Mouse (Mus musculus) midbrain, embryonic 14.5 days (tissue): ENCODE results near the gene Aarsd1. TPM values are rescaled to one million over a fixed set of nuclear protein-coding genes. Genes with fewer than 3 reads are reported as not detected.
"Not testable (repeated sequence)": the region's sequence is repeated elsewhere in the genome, so short reads cannot be mapped to it uniquely, and the experiment has no call there.

Experiments used
- ATAC-seq: fragments of 200-750 bp; cut with Nextera tagmentation; 2 replicates; pipeline ENCODE4 v1.8.0; 2017; ENCODE audit warnings: moderate number of reproducible peaks, moderate library complexity; ENCODE audit not compliant: low FRiP score, low TSS enrichment
- DNase-seq: peaks from one replicate; pipeline ENCODE4 v3.0.0-alpha.2; 2015
- H3K27ac ChIP-seq: fragments of 300-500 bp; sonication (generic); replicated peaks from 2 replicates; pipeline ENCODE4 v1.5.1; 2014; ENCODE audit warnings: mild to moderate bottlenecking, low read depth, low read length, moderate library complexity
- H3K27me3 ChIP-seq: fragments of 300-500 bp; sonication (generic); 2 replicates; pipeline ENCODE4 v1.6.1; 2014; ENCODE audit warnings: low read length, control low read depth, mixed read lengths; ENCODE audit not compliant: control insufficient read depth, insufficient read depth
- H3K36me3 ChIP-seq: fragments of 300-500 bp; sonication (generic); 2 replicates; pipeline ENCODE4 v1.6.1; 2014; ENCODE audit warnings: low read length, control low read depth; ENCODE audit not compliant: control insufficient read depth, insufficient read depth
- H3K4me1 ChIP-seq: fragments of 300-500 bp; sonication (generic); 2 replicates; pipeline ENCODE4 v1.6.1; 2014; ENCODE audit warnings: mild to moderate bottlenecking, antibody characterized with exemption, low read length, control low read depth; ENCODE audit not compliant: control insufficient read depth, insufficient read depth
- H3K4me2 ChIP-seq: fragments of 300-500 bp; sonication (generic); 2 replicates; pipeline ENCODE4 v1.6.1; 2014; ENCODE audit warnings: mild to moderate bottlenecking, low read length, moderate library complexity
- H3K4me3 ChIP-seq: fragments of 300-500 bp; sonication (generic); replicated peaks from 2 replicates; pipeline ENCODE4 v1.5.1; 2014; ENCODE audit warnings: low read depth, low read length
- H3K9ac ChIP-seq: fragments of 300-500 bp; sonication (generic); replicated peaks from 2 replicates; pipeline ENCODE4 v1.6.1; 2014; ENCODE audit warnings: mild to moderate bottlenecking, low read length, moderate library complexity
- H3K9me3 ChIP-seq: fragments of 300-500 bp; sonication (generic); 2 replicates; pipeline ENCODE4 v1.6.1; 2016; ENCODE audit warnings: low read length, control low read depth, mixed read lengths; ENCODE audit not compliant: control insufficient read depth
- WGBS: fragments of 180-500 bp; shearing (Covaris S2); extraction: QIAGEN DNeasy Blood & Tissue Kit; methylation state at CpG from one replicate; pipeline ENCODE4 v1.1.7; 2014; 5-methylcytosine and 5-hydroxymethylcytosine counted together
- polyA plus RNA-seq: library from polyadenylated mRNA; unstranded; fragments of >200 nt; fragmentation: Nextera tagmentation; extraction: Ambion mirVana; gene quantifications from 2 replicates; pipeline ENCODE4 v1.2.1, GENCODE M21; 2014

Aarsd1 gene
- 90.7 and 101 TPM in 2 replicates for polyA plus RNA-seq

GRCm38 (mm10) chr11:101417101-101417855 lies at the start of gene Aarsd1:
Gene Aarsd1, minus strand, starts transcription at chr11:101417615.
- Histone ChIP-seq H3K27ac (peak within 1 kb of the TSS; percentile 86), H3K4me2 (peak within 1 kb of the TSS; percentile 67), H3K9me3 (no peaks in the 10 kb centered on the region), H3K36me3 (peaks cover 14% of the 10 kb centered on the region), H3K4me3 (peak within 1 kb of the TSS; percentile 75), H3K27me3 (no peaks in the 10 kb centered on the region), H3K4me1 (0 out of 2 replicates have a peak, but pooled peaks cover 6% of the 10 kb centered on the region), H3K9ac (peak within 1 kb of the TSS; percentile 81)
- under 1% methylated on average over 45 of the region's 45 CpGs for WGBS
- ATAC-seq = peak; percentile 76; the same call in 1 of the 2 replicates
- DNase-seq = peak; percentile 94

GRCm38 (mm10) chr11:101466552-101466950 lies 49.1 kb upstream of the Aarsd1 start:
- Histone ChIP-seq H3K4me2 (peak overlapping the region; percentile 76), H3K36me3 (peaks cover 24% of the 10 kb centered on the region), H3K4me3 (peak overlapping the region; percentile 98), H3K4me1 (peaks cover 45% of the 10 kb centered on the region)
- not testable (repeated sequence) for H3K27me3 ChIP-seq, DNase-seq, H3K9me3 ChIP-seq, H3K9ac ChIP-seq, ATAC-seq, H3K27ac ChIP-seq
- WGBS = 57% methylated on average over 5 of the region's 5 CpGs

- Histone ChIP-seq H3K4me3 (peak within 1 kb of the TSS; percentile 98), H3K4me1 (peaks cover 45% of the 10 kb centered on the region), H3K27me3 (no peaks in the 10 kb centered on the region), H3K9ac (peak within 1 kb of the TSS; percentile 90), H3K4me2 (peak within 1 kb of the TSS; percentile 77), H3K36me3 (peaks cover 27% of the 10 kb centered on the region), H3K27ac (peak within 1 kb of the TSS; percentile 91), H3K9me3 (no peaks in the 10 kb centered on the region)
- 1% methylated on average over 60 of the region's 60 CpGs for WGBS
- DNase-seq (peak; percentile 90), ATAC-seq (peak; percentile 62)
Measured at GRCm38 (mm10) chr11:101465869-101466551, 48.6 kb upstream of the Aarsd1 start, which contains the start of gene Vat1. Gene Vat1, minus strand, starts transcription at chr11:101466230.

- H3K4me1 ChIP-seq = peaks cover 45% of the 10 kb centered on the region
- H3K9ac ChIP-seq = peak overlapping the region; percentile 90
- peak; percentile 41 for ATAC-seq
- H3K27me3 ChIP-seq = no peaks in the 10 kb centered on the region
- DNase-seq = peak; percentile 84
- H3K4me3 ChIP-seq = peak overlapping the region; percentile 98
- no peaks in the 10 kb centered on the region for H3K9me3 ChIP-seq
- 1% methylated on average over 51 of the region's 51 CpGs for WGBS
- H3K27ac ChIP-seq = peak overlapping the region; percentile 91
- H3K36me3 ChIP-seq = peaks cover 27% of the 10 kb centered on the region
- H3K4me2 ChIP-seq = peak overlapping the region; percentile 76
Measured at GRCm38 (mm10) chr11:101465101-101465868, 47.9 kb upstream of the Aarsd1 start.

GRCm38 (mm10) chr11:101464211-101465100 lies 47.0 kb upstream of the Aarsd1 start, which contains the start of gene Rnd2:
Gene Rnd2, plus strand, starts transcription at chr11:101464999.
- H3K4me3 ChIP-seq = peak within 1 kb of the TSS; percentile 98
- H3K9ac ChIP-seq = peak within 1 kb of the TSS; percentile 90
- no peaks in the 10 kb centered on the region for H3K27me3 ChIP-seq
- peak within 1 kb of the TSS; percentile 76 for H3K4me2 ChIP-seq
- 17% methylated on average over 12 of the region's 12 CpGs for WGBS
- H3K36me3 ChIP-seq = peaks cover 35% of the 10 kb centered on the region
- no peak for ATAC-seq
- DNase-seq = no peak
- no peaks in the 10 kb centered on the region for H3K9me3 ChIP-seq
- peaks cover 45% of the 10 kb centered on the region for H3K4me1 ChIP-seq
- H3K27ac ChIP-seq = peak within 1 kb of the TSS; percentile 91

GRCm38 (mm10) chr11:101462583-101463440 lies 45.4 kb upstream of the Aarsd1 start:
- Histone ChIP-seq H3K4me3 (peak overlapping the region; percentile 98), H3K9ac (peak overlapping the region; percentile 4; the same call in 1 of the 2 replicates), H3K4me2 (peak overlapping the region; percentile 76), H3K36me3 (peaks cover 52% of the 10 kb centered on the region), H3K27me3 (no peaks in the 10 kb centered on the region), H3K4me1 (peaks cover 39% of the 10 kb centered on the region), H3K27ac (peak overlapping the region; percentile 52), H3K9me3 (no peaks in the 10 kb centered on the region)
- ATAC-seq (no peak), DNase-seq (peak; percentile 77)
- 18% methylated on average over 13 of the region's 13 CpGs for WGBS

- Histone ChIP-seq H3K4me2 (peak overlapping the region; percentile 76), H3K27ac (peak overlapping the region; percentile 52), H3K4me1 (peaks cover 33% of the 10 kb centered on the region), H3K27me3 (no peaks in the 10 kb centered on the region), H3K9me3 (no peaks in the 10 kb centered on the region), H3K36me3 (peaks cover 59% of the 10 kb centered on the region), H3K9ac (0 out of 2 replicates have a peak overlapping the region, but pooled peaks have one; percentile 4), H3K4me3 (no peak overlapping the region)
- ATAC-seq = no peak
- DNase-seq = no peak
- WGBS = 52% methylated on average over 14 of the region's 14 CpGs
Measured at GRCm38 (mm10) chr11:101462141-101462540, 44.7 kb upstream of the Aarsd1 start.
